Mouse (Mus musculus): ENCODE measurements around the gene Arpc1a. TPM values are rescaled to one million over a fixed set of nuclear protein-coding genes. Genes with fewer than 3 reads are reported as not detected.

Arpc1a gene
- total and polyA plus RNA-seq, 3 experiments: 70.9 to 129 (median 111) TPM

GRCm38 (mm10) chr5:145140611-145141010, 57.0 kb downstream of the Arpc1a start:
- no peak for DNase-seq

GRCm38 (mm10) chr5:145147748-145148147, 64.1 kb downstream of the Arpc1a start:
- no peak for DNase-seq

- DNase-seq: no peak
Observed at GRCm38 (mm10) chr5:145149294-145149693, 65.7 kb downstream of the Arpc1a start.

DNA sequence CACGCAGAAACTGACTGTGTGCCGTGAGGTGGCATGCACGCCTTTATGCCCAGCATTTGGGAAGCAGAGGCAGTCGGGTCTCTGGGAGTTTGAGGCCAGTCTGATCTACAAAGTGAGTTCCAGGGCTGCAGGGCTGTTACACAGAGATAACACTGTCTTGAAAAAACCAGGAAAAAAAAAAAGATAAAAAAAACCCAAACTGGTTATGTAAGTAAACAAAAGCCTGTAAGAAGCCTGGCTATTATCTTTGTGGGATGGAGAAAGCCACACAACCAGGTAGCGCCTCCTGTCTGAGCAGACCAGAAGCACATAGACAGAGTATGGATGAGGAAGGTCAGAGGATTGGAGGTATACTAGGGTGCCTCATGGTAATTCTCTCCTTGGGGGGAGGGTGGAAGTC, 69.1 kb downstream of the Arpc1a start:
- DNase-seq: no peak

Other genes starting within 250 kb of the Arpc1a start
- gene Smurf1, start 118.0 kb upstream of the Arpc1a start, total RNA-seq (2021): 10 to 100 TPM; 19.5 to 21.6 TPM
- gene Smurf1, start 118.0 kb upstream of the Arpc1a start, polyA plus RNA-seq (2012; rRNA removed): 18.6 and 20.7 TPM in 2 replicates
- gene Gm4871, start 51.1 kb upstream of the Arpc1a start, total RNA-seq (2021): not detected
- gene Gm4871, start 51.1 kb upstream of the Arpc1a start, polyA plus RNA-seq (2012; rRNA removed): not detected in 2 replicates
- not detected for gene 1700018F24Rik, start 40.8 kb upstream of the Arpc1a start, total RNA-seq (2021)
- gene 1700018F24Rik, start 40.8 kb upstream of the Arpc1a start, polyA plus RNA-seq (2012; rRNA removed): not detected in 2 replicates
- not detected for gene Kpna7, start 200 bp downstream of the Arpc1a start, total RNA-seq (2021)
- not detected in 2 replicates for gene Kpna7, start 200 bp downstream of the Arpc1a start, polyA plus RNA-seq (2012; rRNA removed)
- gene Arpc1b, start 30.4 kb downstream of the Arpc1a start, total RNA-seq (2021): 100 to 1,000 TPM; 212 to 236 TPM
- 450 and 491 TPM in 2 replicates for gene Arpc1b, start 30.4 kb downstream of the Arpc1a start, polyA plus RNA-seq (2012; rRNA removed)
- 10 to 100 TPM; 86.5 to 87.6 TPM for gene Pdap1, start 56.4 kb downstream of the Arpc1a start, total RNA-seq (2021)
- gene Pdap1, start 56.4 kb downstream of the Arpc1a start, polyA plus RNA-seq (2012; rRNA removed): 29.6 and 33.6 TPM in 2 replicates
- gene Bud31, start 56.5 kb downstream of the Arpc1a start, total RNA-seq (2021): 100 to 1,000 TPM; 103 to 113 TPM
- 26.2 and 27.3 TPM in 2 replicates for gene Bud31, start 56.5 kb downstream of the Arpc1a start, polyA plus RNA-seq (2012; rRNA removed)
- 10 to 100 TPM; 24.4 to 25.8 TPM for gene Ptcd1, start 83.3 kb downstream of the Arpc1a start, total RNA-seq (2021)
- 18.9 and 23.8 TPM in 2 replicates for gene Ptcd1, start 83.3 kb downstream of the Arpc1a start, polyA plus RNA-seq (2012; rRNA removed)
- gene Cpsf4, start 83.4 kb downstream of the Arpc1a start, total RNA-seq (2021): 10 to 100 TPM; 19.8 to 20.1 TPM
- 15.2 and 16.8 TPM in 2 replicates for gene Cpsf4, start 83.4 kb downstream of the Arpc1a start, polyA plus RNA-seq (2012; rRNA removed)
- gene Atp5j2, start 108.2 kb downstream of the Arpc1a start, total RNA-seq (2021): 100 to 1,000 TPM; 500 to 593 TPM
- gene Atp5j2, start 108.2 kb downstream of the Arpc1a start, polyA plus RNA-seq (2012; rRNA removed): 43.5 and 53.7 TPM in 2 replicates
- gene Zkscan14, start 118.0 kb downstream of the Arpc1a start, total RNA-seq (2021): 1 to 10 TPM; 8.4 to 9.2 TPM
- gene Zkscan14, start 118.0 kb downstream of the Arpc1a start, polyA plus RNA-seq (2012; rRNA removed): 1.1 and 1.2 TPM in 2 replicates
- gene Zkscan5, start 120.7 kb downstream of the Arpc1a start, total RNA-seq (2021): 10 to 100 TPM; 11.2 to 13.5 TPM
- 3.2 and 3.6 TPM in 2 replicates for gene Zkscan5, start 120.7 kb downstream of the Arpc1a start, polyA plus RNA-seq (2012; rRNA removed)
- 10 to 100 TPM; 47.0 to 56.5 TPM for gene Zfp655, start 147.9 kb downstream of the Arpc1a start, total RNA-seq (2021)
- gene Zfp655, start 147.9 kb downstream of the Arpc1a start, polyA plus RNA-seq (2012; rRNA removed): 9.8 and 10.9 TPM in 2 replicates
- gene Zscan25, start 196.7 kb downstream of the Arpc1a start, total RNA-seq (2021): 10 to 100 TPM; 11.5 to 17.7 TPM
- gene Zscan25, start 196.7 kb downstream of the Arpc1a start, polyA plus RNA-seq (2012; rRNA removed): 13.8 and 16.3 TPM in 2 replicates